Mouse (Mus musculus): ENCODE measurements around the gene Rnf157. TPM values are rescaled to one million over a fixed set of nuclear protein-coding genes. Genes with fewer than 3 reads are reported as not detected.

Rnf157 gene
- polyA plus RNA-seq, 2 experiments = 0.57 to 0.66 TPM

GRCm38 (mm10) chr11:116353535-116353934 lies 59.3 kb downstream of the Rnf157 start:
- TF ChIP-seq CTCF (IDR thresholded peaks at IDR 0.05; ENCODE audit: low read depth) (no peak), EP300 (IDR thresholded peaks at IDR 0.05; ENCODE audit: low read depth) (no peak)
- DNase-seq (ENCODE audit: low read depth in 3 of 3, low spot score in 3 of 3) = no peak

GRCm38 (mm10) chr11:116351294-116351693 lies 61.5 kb downstream of the Rnf157 start:
- Histone ChIP-seq H3K4me1 (replicated peaks; ENCODE audit: control insufficient read depth in 2 of 2, insufficient read depth in 2 of 2, low read length in 1 of 2) (no peaks in the 10 kb centered on the region), H3K36me3 (replicated peaks; ENCODE audit: control insufficient read depth, insufficient read depth, low read depth) (no peaks in the 10 kb centered on the region), H3K9me3 (ENCODE audit: control insufficient read depth, low read length) (no peaks in the 10 kb centered on the region), H3K27ac (no peak overlapping the region), H3K4me2 (ENCODE audit: low read depth) (no peak overlapping the region), H3K9ac (replicated peaks) (no peak overlapping the region), H3K27me3 (ENCODE audit: control insufficient read depth, insufficient read depth, low read length) (no peaks in the 10 kb centered on the region), H3K4me3 (ENCODE audit: insufficient read depth in 1 of 2, low read depth in 2 of 2, low read length in 2 of 2) (no peak overlapping the region)
- TF ChIP-seq CTCF (IDR thresholded peaks at IDR 0.05; ENCODE audit: low read depth) = no peak; the same call in 1 of the 2 replicates
- TF ChIP-seq EP300 (IDR thresholded peaks at IDR 0.05; ENCODE audit: low read depth) = no peak
- no peak for DNase-seq (ENCODE audit: low read depth in 3 of 3, low spot score in 3 of 3)
- 66% methylated on average over 5 of the region's 5 CpGs for WGBS (ENCODE audit: insufficient replicate concordance)
- ATAC-seq (ENCODE audit: insufficient read depth) = no peak

More at GRCm38 (mm10) chr11:116353535-116353934, 59.3 kb downstream of the Rnf157 start:
- Histone ChIP-seq H3K36me3 (replicated peaks; ENCODE audit: control insufficient read depth, insufficient read depth, low read depth) (no peaks in the 10 kb centered on the region), H3K4me1 (replicated peaks; ENCODE audit: control insufficient read depth in 2 of 2, insufficient read depth in 2 of 2, low read length in 1 of 2) (no peaks in the 10 kb centered on the region), H3K27me3 (ENCODE audit: control insufficient read depth, insufficient read depth, low read length) (no peaks in the 10 kb centered on the region), H3K4me3 (ENCODE audit: insufficient read depth in 1 of 2, low read depth in 2 of 2, low read length in 2 of 2) (no peak overlapping the region), H3K4me2 (ENCODE audit: low read depth) (no peak overlapping the region), H3K9me3 (ENCODE audit: control insufficient read depth, low read length) (no peaks in the 10 kb centered on the region), H3K9ac (replicated peaks) (no peak overlapping the region), H3K27ac (no peak overlapping the region)
- no peak for ATAC-seq (ENCODE audit: insufficient read depth)
- WGBS (ENCODE audit: insufficient replicate concordance) = 70% methylated on average over 8 of the region's 8 CpGs

DNA sequence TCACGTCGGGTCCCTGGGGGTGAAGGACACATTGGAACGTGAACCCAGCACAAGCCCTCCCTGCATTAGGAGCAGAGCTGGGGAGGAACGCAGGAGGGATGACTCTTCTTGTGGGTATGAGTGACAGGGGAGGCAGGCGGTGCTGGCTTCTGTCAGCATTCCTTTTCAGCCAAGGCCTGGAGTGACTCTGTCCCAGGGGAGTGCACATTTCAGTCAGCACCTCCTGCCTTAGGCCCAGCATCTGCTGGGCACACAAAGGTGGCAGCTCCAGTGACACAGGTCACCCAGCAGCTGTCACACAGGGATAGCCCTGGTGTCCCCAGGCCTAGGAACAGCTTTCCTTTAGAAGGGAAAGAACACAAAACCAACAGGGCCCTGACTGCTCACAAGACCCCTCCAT lies 64.9 kb downstream of the Rnf157 start:
- ATAC-seq (ENCODE audit: insufficient read depth) (no peak), DNase-seq (ENCODE audit: low read depth in 3 of 3, low spot score in 3 of 3) (no peak)
- no peak overlapping the region for H3K4me2 ChIP-seq (ENCODE audit: low read depth)
- no peaks in the 10 kb centered on the region for H3K27me3 ChIP-seq (ENCODE audit: control insufficient read depth, insufficient read depth, low read length)
- H3K4me3 ChIP-seq (ENCODE audit: insufficient read depth in 1 of 2, low read depth in 2 of 2, low read length in 2 of 2) = no peak overlapping the region
- H3K9ac ChIP-seq (replicated peaks) = no peak overlapping the region
- TF ChIP-seq CTCF (IDR thresholded peaks at IDR 0.05; ENCODE audit: low read depth) (no peak), EP300 (IDR thresholded peaks at IDR 0.05; ENCODE audit: low read depth) (no peak)
- H3K4me1 ChIP-seq (replicated peaks; ENCODE audit: control insufficient read depth in 2 of 2, insufficient read depth in 2 of 2, low read length in 1 of 2) = no peaks in the 10 kb centered on the region
- WGBS (ENCODE audit: insufficient replicate concordance) = 69% methylated on average over 5 of the region's 5 CpGs
- no peaks in the 10 kb centered on the region for H3K9me3 ChIP-seq (ENCODE audit: control insufficient read depth, low read length)
- H3K27ac ChIP-seq = no peak overlapping the region
- H3K36me3 ChIP-seq (replicated peaks; ENCODE audit: control insufficient read depth, insufficient read depth, low read depth) = no peaks in the 10 kb centered on the region

DNA sequence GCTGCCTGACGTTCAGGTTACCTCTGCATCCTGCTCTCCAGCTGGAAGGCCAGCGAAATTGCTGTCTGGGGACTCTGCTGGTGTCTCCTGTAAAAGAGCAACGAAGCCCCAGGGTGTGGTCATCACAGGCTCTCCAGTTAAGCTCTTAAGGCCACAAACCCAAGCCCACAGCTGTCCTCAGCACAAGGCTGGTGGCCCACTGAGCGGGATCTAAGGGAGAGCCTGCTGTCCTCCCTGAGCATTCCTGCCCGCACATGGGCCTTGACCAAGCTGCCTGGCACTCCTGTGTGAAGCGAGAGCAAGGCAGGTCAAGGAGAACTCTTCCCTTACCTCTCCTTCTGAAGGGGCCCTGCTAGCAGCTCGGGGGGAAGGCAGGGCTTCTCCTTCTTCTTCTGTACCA lies 65.8 kb downstream of the Rnf157 start:
- Histone ChIP-seq H3K27me3 (ENCODE audit: control insufficient read depth, insufficient read depth, low read length) (no peaks in the 10 kb centered on the region), H3K9ac (replicated peaks) (no peak overlapping the region), H3K27ac (no peak overlapping the region), H3K4me2 (ENCODE audit: low read depth) (no peak overlapping the region), H3K9me3 (ENCODE audit: control insufficient read depth, low read length) (no peaks in the 10 kb centered on the region), H3K4me3 (ENCODE audit: insufficient read depth in 1 of 2, low read depth in 2 of 2, low read length in 2 of 2) (no peak overlapping the region), H3K36me3 (replicated peaks; ENCODE audit: control insufficient read depth, insufficient read depth, low read depth) (no peaks in the 10 kb centered on the region), H3K4me1 (replicated peaks; ENCODE audit: control insufficient read depth in 2 of 2, insufficient read depth in 2 of 2, low read length in 1 of 2) (no peaks in the 10 kb centered on the region)
- 66% methylated on average over 7 of the region's 7 CpGs for WGBS (ENCODE audit: insufficient replicate concordance)
- ATAC-seq (ENCODE audit: insufficient read depth) = no peak
- TF ChIP-seq CTCF (IDR thresholded peaks at IDR 0.05; ENCODE audit: low read depth) (no peak), EP300 (IDR thresholded peaks at IDR 0.05; ENCODE audit: low read depth) (no peak)
- DNase-seq (ENCODE audit: low read depth in 3 of 3, low spot score in 3 of 3) = no peak

DNA sequence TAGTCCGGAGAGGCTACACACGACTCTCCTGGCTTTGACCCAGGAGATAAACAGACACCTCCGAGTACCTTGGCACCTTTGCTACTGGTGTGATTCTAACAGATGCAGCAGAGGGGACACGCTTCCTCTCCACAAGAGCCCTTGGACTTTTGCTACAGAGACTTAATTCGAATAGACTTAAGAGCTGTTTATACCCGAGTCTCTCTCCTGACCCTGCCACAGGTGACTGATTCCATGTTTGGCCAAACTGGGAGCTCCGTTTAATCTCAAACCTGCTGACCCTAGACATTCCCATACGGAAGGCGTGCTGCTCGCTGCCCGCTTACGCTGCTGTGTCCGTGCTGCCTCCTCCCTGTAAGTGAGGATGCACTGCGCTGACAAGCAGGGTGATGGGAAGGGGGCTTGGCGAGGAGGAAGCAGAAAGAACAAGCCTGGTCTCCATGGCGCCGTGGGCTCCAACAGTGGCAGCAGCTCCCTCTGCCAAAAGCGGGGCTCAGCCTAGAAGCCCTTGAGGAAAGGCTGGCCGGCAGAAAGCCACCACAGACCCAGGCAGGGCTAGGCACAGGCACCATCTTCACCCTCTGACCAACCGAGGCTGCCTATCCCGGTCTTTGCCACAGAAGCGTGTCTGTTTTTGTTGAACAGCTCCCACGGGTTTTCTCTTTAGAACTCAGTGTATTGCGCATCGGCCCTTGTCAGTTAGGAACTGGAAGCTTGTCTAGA lies 70.6 kb downstream of the Rnf157 start:
- WGBS (ENCODE audit: insufficient replicate concordance) = 70% methylated on average over 25 of the region's 25 CpGs
- Histone ChIP-seq H3K9ac (replicated peaks) (no peak overlapping the region), H3K36me3 (replicated peaks; ENCODE audit: control insufficient read depth, insufficient read depth, low read depth) (no peaks in the 10 kb centered on the region), H3K27me3 (ENCODE audit: control insufficient read depth, insufficient read depth, low read length) (no peaks in the 10 kb centered on the region; the same call in 1 of the 2 replicates), H3K4me3 (ENCODE audit: insufficient read depth in 1 of 2, low read depth in 2 of 2, low read length in 2 of 2) (no peak overlapping the region), H3K27ac (no peak overlapping the region), H3K9me3 (ENCODE audit: control insufficient read depth, low read length) (no peaks in the 10 kb centered on the region), H3K4me2 (ENCODE audit: low read depth) (no peak overlapping the region), H3K4me1 (replicated peaks; ENCODE audit: control insufficient read depth in 2 of 2, insufficient read depth in 2 of 2, low read length in 1 of 2) (no peaks in the 10 kb centered on the region)
- no peak for TF ChIP-seq EP300 (IDR thresholded peaks at IDR 0.05; ENCODE audit: low read depth)
- no peak for TF ChIP-seq CTCF (IDR thresholded peaks at IDR 0.05; ENCODE audit: low read depth)
- no peak for DNase-seq (ENCODE audit: low read depth in 3 of 3, low spot score in 3 of 3)
- ATAC-seq (ENCODE audit: insufficient read depth) = no peak
